Mouse (Mus musculus) c-Kit-positive CD71-positive TER-119-negative erythroid progenitor cells, embryonic 14.5 days (primary cell): ENCODE data around the gene Cabp4.

Experiments
- DNase-seq: peaks from one replicate; pipeline ENCODE4 v3.0.0-alpha.2; 2013; ENCODE audit warnings: low read depth

Gene Cabp4

DNA sequence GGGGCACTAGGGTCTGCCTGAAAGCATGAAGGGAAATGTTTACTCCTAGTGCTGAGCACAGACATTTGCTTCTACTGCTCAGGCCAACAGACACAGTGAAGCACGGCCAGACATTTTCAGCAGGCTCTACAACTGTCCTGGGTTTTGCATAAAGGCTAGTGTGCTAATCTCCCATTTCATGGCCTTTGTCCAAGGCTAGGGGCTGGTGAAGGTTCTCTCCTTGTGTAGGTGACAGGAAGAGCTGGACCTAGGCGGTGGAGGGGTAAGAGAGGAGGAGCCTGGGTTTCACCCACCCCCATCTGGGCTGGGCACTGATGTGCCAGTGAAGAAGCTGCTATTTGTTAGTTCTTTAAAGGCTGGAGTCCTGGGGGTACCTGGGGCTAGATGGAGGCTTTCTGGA, 20.9 kb upstream of the Cabp4 start:
- DNase-seq, result no peak

DNA sequence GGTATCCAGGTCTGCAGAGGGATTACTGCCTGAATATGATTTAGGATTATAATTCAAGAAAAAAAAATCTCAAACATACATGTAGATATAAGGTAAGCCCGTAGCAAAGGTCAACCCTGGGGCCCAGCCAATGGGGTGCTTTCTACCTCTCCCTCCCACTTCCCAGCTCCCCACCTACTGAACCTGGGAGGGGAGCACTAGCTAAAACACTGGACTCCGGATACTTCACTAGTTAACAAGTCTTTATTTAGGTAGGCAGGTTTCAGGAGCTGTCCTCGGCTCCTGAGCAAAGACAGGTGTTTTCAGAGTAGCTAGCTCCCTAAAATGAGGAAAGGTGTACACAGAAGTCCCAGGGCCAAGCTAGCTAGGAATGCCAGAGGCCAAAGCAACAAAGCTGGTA, 20.3 kb upstream of the Cabp4 start:
- DNase-seq, result no peak

DNA sequence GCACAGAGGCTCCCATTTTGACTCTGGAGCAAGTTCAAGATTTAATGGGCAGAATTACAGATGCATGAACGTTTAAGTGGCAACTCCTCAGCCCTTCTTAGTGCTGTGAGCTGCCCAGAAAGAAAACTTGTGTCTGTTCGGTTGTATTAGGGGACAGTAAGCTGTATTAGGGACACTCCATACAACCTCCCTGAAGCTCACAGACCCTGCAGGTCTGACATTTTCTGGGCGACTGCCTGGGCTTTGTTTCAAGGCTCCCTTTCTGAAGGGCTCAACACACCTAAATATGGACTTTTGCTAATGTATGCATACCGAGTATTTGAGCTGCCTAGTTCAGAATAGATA, 19.7 kb upstream of the Cabp4 start:
- no peak for DNase-seq

DNA sequence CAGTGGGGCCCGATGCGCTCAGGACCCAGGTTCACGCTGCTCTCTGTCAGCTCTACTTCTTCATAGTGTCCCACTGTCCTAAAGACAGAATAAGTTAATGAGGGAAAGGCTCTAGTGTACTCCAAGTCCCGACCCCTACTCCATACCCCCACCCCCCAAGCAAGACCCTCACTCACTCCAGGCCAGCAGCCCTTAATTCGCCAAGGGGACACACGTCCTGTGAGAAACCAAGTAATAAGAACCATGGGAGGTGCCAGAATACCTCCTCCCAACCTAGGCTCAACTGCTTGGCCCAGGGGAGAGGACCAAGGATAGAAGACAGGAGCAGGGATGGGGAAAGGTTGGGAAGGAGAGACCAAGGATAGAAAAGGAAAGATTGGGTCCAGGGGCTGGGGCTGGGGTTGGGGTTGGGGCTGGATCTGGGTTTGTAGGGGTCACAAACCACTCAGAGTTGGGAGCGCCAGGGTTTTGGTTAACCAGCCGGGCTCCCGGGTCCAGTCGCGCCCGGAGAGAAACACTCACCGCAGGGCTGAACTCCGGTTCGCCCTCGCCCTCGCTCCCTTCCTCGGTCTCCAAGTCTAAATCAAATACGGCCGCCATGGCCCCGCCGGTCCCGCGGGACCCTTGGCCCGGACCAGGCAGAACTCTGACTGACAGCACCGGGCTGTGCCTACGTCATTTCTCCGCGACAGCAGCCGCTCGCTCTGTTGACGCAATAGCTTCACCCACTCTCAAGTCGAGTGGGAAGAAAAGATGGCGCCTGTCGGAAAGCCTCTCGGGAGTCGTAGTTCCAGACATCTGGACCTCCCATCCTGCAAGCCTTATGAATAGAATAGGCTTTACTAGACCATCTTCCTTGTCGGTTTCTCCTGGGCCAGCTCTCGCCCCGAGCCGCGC, 19.1 kb upstream of the Cabp4 start, which contains the start of gene Rps6kb2:
Rps6kb2 (minus strand) TSS at position 709 of the 897 bp plus-strand sequence.
- DNase-seq, result peak; percentile 96

DNA sequence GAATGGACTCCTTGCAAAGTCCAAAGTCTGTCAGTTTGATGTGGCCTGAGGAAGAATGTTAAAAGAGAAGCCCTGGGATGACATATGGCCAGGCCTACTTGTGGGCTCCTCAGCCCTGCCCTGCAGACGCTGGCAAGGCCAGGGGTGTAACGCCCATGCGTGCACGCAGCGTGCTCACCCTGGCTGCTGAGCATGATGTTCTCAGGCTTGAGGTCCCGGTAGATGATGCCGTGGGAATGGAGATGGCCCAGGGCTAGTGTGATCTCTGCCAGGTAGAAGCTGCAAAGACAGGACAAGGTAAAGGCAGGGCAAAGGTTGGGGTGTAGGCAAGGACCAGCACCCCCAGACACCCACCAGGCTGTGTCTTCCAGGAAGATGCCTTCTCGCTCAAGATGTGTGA, 15.2 kb upstream of the Cabp4 start:
- no peak for DNase-seq

DNA sequence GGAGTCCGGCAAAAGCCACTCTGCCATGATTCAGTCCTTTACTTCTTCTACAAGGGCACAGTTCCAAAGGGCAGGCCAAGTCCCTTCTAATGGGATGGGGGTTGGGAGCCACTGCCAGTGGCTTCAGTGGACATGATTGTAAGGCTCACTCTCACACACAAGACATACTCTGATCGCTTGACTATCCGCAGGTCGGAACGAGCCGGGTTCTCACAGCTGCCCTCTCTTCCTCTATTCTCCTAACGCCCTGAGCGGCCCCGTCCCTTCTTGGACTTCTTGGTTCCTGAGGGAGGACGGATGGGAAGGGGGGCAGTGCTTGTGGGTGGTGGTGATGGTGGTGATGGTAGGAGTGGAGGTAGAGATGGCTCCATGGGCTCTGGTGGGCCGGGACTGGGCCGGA, 12.9 kb upstream of the Cabp4 start:
- no peak for DNase-seq

DNA sequence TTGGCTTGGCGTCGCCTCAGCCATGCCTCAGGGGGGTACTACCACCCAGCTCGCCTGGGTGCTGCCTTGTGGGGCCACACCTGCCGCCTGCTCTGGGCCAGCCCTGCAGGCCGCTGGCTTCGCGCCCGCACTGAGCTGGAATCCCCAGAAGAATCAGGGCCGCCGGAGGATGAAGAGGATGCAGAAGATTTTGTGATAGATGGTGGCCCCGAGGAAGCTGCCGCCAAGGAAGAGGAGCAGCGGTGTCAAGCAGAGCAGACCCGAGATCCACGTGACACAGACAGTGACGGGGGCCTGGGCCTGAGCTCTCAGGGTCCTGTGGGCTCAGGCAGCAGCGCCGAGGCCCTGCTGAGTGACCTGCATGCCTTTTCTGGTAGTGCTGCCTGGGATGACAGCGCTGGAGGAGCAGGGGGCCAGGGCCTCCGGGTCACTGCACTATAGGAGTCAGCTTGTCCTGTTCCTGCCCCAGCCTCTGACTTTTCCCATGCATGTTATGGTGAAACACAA, 12.3 kb upstream of the Cabp4 start:
- no peak for DNase-seq

DNA sequence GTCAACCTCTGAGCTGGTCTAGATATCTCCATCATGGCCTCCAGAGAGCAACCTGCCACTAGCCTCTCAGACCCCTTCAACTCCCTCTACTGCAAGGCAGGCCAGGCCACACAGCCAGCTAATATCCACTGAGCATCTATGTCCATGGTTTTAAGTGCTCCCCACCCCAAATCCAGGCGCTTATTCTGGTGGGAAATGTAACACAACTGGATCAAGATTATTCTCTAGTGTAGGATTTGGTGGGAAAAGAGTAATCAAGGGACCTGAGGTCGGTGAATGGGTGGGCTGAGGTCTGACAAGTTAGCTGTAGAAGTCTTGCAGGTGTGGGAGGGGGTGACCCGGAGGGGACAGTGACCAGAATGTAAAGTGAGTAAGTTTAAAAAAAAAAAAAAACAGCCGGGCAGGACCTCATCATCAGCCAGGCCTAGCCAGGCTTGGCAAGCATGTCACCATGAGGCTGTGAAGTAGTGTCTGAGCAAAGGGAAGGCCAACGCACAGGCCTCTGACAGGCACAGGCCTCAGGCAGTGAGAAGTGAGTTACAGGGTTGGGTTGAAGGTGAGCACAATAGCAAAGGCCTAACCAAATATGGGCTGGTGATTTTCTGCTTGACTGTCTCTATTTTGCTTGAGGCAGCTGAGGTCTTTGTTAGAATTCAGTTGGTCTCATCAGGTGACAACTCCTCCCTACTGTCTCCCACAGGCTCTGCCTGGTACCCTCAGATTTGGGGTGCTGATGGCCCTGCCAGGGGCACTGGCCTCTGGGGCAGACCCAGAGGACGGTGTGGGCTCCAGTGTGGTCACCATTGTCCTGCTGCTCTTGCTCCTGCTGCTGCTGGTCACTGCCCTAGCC, 11.6 kb upstream of the Cabp4 start:
- no peak for DNase-seq

DNA sequence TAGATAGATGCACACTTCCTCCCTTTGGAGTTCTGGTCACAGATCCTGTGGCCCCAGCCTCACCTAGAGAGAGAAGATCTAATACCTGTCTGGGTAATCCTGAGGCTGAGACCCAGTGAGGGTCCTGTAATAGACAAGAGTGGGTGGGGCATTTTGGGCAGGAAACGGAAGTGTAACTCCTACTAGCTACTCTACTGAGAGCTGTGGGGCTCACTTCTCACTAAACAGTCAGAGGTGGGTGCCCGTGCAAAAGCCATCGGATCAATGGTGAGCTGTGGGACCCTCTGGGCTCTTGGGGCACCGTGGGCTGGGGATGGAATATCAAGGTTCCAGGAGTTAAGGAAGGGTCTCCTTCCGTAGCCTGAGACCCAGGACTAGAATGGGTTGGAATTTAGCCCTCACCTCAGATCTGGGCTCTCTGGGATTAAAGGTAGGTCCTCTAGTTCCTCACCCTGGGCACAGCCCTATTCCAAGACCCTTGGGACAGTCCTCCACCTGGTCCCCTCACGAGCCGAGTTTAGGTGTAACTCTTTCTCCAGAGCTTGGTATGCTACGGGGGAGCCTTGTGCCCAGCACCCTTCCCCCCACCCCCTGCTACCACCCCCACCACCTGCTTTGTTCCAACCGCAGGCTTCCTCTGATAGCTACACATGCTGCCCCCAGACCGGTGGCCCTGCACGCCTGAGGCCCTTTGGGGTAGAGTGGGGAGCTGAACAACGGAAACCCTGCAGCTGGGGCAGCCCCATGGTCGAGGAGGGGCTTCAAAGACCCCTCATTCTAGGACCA, 10.8 kb upstream of the Cabp4 start:
- DNase-seq, result no peak

DNA sequence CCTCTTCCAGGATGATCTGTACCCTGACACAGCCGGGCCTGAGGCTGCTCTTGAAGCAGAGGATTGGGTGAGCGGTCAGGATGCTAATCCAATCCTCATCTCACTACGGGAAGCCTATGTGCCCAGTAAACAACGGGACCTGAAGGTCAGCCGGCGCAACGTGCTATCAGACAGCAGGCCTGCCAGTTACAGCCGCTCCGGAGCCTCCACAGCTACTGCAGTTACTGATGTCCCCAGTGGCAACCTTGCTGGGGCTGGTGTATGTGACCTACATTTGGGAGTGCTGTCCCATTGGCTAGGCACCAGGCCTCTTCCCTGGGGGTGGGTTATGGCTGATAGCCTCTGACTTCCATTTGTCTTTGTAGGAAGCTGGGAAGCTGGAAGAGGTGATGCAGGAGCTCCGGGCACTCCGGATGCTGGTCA, 9.4 kb upstream of the Cabp4 start, which contains the start of gene Ptprcap:
Ptprcap (plus strand) TSS at position 373 of the 423 bp plus-strand sequence.
- no peak for DNase-seq

DNA sequence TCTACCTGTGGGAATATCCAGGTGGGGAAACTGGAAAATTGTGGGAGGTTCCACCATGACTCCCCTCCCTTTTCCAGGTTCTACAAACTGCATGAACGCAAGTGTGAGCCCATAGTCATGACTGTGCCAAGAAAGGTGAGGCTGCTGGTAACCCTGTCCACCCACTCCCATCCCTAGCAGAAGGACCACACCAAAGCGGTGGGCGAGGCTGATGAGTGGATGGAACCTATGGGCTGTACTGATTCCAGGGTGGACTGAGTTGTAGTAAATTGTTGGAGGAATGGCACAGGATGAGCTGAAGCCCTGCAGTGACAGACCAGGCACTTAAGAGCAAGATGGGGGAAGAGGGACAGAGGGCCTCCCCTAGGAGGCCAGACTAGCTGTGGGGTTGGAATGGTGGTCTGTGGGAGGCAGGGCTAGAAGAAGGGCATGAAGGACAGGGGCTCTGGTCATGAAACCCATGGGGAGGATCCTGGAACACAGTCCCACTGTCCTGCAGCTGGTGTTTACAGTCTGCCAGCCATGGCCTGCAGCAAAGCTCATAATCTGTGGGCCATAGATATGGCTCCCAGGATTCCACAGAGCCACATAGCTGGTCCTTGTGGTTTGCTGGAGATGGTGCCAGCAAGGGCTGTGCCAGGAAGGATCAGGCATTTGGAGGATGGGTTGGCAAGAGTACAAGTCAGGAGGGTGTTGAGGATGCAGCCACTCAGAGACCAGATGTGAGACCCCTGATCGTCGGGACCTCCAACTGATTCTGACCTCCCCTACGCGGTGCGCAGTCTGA, 8.8 kb upstream of the Cabp4 start:
- no peak for DNase-seq

DNA sequence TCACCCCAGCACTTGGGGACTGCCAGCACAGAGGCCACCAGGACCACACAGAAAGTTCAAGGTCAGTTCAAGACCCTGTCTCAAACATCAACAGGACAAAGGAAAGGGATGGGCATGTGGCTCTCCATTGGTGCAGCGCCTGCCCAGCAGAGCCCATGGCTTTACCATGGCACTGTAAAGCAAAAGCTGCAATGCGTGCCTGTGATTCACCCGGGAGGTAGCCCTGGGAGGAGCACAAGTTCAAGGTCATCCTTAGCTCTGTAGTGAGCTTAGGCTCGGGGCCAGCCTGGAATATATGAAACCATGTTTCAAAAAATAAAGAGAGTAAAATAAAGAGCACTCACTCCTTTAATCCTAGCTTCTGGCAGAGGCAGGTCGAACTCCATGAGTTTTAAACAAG, 8.1 kb upstream of the Cabp4 start:
- DNase-seq, result no peak

DNA sequence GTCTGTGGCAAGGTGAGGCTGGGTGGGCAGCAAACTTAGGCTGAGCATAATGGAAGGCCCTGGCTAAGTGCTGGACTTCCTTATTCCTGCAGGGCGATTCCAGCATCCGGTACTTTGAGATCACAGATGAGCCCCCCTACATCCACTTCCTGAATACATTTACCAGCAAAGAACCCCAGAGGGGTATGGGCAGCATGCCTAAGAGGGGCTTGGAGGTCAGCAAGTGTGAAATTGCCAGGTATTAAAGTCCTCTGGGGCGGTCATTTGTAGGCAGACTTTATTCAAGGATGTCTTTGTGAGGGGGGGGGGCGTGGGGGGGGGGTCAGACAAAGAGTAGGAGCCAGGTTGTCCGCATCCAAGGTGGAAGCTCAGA, 7.6 kb upstream of the Cabp4 start:
- DNase-seq, result no peak

DNA sequence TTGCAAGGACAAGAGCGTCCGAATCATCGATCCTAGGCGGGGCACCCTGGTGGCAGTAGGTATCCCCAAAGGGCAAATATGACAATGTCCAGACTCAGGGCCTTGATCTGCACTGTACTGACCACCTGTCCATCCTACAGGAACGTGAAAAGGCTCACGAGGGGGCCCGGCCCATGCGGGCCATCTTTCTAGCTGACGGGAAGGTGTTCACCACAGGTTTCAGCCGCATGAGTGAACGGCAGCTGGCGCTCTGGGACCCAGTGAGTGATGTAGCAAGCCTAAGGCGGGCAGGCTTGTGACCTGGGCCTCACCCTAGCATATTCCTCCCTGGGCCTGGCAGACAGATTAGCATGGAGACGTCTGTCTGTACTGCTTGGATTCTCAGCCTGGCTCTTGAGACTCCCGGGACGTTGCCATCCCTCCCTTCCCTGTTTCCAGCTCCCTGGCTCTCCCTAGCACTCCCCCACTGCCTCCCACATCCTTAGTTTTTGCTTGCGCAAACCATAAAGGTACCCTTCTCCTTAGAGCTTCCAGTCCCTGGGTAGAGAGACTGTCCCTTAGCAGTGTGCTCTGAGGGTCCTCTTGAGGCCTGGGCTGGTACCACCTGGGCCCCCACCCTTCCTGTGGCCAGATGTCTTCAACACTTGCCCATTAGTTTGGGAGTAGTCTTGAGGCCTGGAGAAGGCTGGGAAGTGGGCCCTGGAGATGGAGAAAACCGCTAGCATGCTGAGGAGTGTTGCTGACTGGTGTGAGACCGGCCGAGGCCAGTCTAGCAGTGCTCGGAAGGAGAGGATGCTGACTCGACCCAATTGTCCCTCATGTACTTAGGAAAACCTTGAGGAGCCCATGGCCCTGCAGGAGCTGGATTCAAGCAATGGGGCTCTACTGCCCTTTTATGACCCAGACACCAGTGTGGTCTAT, 7.0 kb upstream of the Cabp4 start:
- DNase-seq, result no peak

DNA sequence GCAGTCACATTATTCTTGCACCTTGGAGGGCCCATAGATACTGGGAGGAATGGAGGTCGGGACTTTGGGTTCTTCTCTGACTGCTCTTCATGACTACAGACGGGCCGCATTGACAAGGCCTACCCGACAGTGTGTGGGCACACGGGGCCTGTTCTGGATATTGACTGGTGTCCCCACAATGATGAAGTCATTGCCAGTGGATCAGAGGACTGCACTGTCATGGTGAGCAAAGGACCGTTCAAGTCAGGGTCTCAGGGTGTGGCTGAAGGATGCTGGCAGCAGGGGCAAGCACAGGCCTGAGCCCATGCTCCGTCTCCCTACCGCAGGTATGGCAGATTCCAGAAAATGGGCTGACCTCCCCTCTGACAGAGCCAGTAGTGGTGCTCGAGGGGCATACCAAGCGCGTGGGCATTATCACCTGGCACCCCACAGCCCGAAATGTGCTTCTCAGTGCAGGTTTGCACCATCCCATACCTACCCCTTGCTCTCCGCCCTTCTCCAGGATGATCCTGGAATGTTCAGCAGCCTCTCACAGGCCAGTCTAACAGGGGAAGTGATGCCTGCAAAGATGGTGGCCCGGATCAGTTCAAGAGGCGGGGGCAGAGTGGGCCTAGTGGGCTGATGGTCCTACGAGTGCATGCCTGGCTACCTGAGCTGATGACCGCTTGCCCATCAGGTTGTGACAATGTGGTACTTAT, 6.1 kb upstream of the Cabp4 start:
- no peak for DNase-seq

DNA sequence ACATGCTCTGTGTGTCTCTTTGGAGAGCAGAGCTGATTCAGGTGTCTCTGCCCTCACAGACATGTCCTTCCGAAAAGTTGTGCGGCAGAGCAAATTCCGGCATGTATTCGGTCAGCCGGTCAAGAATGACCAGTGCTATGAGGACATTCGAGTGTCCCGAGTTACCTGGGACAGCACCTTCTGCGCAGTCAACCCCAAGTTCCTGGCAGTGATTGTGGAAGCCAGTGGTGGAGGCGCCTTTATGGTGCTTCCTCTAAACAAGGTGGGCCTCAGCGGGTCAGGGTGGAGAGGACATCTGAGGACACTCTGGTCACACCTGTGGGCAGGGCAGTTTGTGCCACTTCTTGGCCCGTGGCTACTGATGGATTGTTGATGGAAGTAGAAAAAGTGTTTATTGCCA, 5.5 kb upstream of the Cabp4 start:
- no peak for DNase-seq

DNA sequence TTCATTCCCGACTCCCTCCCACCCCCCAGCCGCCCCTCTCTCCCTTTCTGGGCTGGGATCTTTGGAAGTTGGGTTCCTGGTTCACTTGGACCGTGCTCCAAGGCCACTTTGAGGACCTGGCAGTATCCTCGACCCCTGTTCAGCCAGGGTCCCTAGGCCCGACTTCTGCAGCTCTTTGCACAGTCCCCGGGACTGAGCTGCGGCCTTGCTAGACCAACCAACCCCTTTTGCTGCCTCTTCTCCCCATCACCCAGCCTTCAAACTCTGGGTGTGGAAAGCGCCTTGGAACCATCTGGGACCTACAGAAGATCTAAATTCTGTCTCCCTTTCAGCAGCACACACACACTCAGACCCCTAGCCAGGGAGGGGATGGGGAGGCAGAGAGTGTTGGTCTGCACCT, 5.0 kb upstream of the Cabp4 start:
- DNase-seq, result no peak

DNA sequence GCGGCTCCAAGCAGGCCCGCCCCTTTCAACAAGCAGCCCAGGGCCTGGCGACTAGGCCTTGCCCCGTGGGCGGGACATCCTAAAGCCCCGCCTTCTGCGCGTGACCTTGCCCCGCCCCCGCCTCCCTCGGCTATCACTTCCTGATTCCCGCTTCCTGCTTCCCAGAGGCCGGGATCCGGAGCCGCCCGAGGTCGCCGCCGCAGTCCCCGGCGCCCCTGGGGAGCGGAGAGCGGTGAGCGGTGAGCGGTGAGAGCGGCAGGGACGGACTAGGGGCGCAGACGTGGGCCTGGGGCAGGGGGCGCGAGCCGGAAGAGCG, 4.6 kb upstream of the Cabp4 start, which contains the start of gene Coro1b:
Coro1b (plus strand) TSS at position 129 of the 316 bp plus-strand sequence.
- DNase-seq, result peak; percentile 80

DNA sequence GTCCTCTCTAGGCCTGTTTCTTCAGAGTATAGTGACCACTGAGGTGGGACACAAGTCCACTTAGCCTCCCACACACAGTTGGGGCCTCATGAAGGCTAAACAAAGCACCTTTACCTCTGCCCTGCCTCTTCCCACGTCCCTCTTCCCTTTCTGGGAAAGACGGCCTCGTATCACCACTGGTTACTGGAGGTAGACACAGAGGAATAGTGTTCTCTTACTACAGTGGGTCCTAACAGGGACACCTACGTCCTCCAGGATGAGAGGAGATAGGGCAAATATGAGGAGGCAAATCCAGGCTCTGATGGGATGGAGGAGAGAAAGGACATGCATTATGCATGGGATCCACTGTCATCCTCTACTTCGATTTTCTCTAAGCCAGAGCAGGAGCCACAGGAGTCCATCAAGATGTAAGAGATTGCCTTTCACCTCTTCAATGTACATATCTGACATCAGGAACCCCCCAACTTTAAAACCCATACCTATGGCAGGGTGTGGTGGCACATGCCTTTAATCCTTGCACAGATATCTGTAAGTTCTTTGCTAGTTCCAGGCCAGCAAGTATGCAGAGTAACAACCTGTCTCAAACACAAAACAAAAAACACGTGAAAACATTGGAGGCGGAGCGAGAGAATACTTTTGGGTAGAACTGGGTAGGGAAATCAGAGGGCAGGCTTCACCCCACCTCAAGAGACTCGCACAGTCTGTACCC, 4.1 kb upstream of the Cabp4 start:
- no peak for DNase-seq
